In genomic region chr14:114912271-114912670, GRCm38 (mm10) we compare ENCODE assay signal across 14 mouse cellular contexts.
"Had no signal": no experiment of that assay in that cellular context is flagged by ENCODE, and none has a peak within 500 bp of the region (broad histone marks: within the 10 kb centered on the region; RNA-seq: fewer than 3 reads in every experiment).

No protein-coding gene starts in this region.

- H3K4me3 ChIP-seq: layer of hippocampus, adult 2 months; limb, embryonic 15.5 days; liver, embryonic 12.5 days; lung, embryonic 15.5 days; midbrain, embryonic 10.5 days; neural tube, embryonic 13.5 days had no signal

- H3K36me3 ChIP-seq: limb, embryonic 15.5 days; liver, embryonic 12.5 days; lung, embryonic 15.5 days; midbrain, embryonic 10.5 days; neural tube, embryonic 13.5 days had no signal

- H3K27ac ChIP-seq: layer of hippocampus, adult 2 months; limb, embryonic 15.5 days; liver, embryonic 12.5 days; lung, embryonic 15.5 days; midbrain, embryonic 10.5 days; neural tube, embryonic 13.5 days had no signal

- DNase-seq: kidney, adult 11 months; kidney, postnatal 10 days; kidney, postnatal 4 days; midbrain, embryonic 14.5 days; retina, postnatal 1 day; spleen, adult 18-20 months; thymus, adult 18-20 months; thymus, postnatal 14 days had no signal

- H3K27me3 ChIP-seq: limb, embryonic 15.5 days; liver, embryonic 12.5 days; lung, embryonic 15.5 days; neural tube, embryonic 13.5 days had no signal

- H3K9me3 ChIP-seq: limb, embryonic 15.5 days; liver, embryonic 12.5 days; lung, embryonic 15.5 days; midbrain, embryonic 10.5 days; neural tube, embryonic 13.5 days had no signal

- H3K4me1 ChIP-seq: limb, embryonic 15.5 days; liver, embryonic 12.5 days; lung, embryonic 15.5 days; midbrain, embryonic 10.5 days; neural tube, embryonic 13.5 days had no signal
